Mouse (Mus musculus) thymus, postnatal 25 days (tissue): Measurements from ENCODE around the gene Hist2h2ab.
A peak's percentile ranks its signal among the peaks of the same experiment; 100 is the strongest.
"Not testable (repeated sequence)": the region's sequence is repeated elsewhere in the genome, so short reads cannot be mapped to it uniquely, and the experiment has no call there.

ENCODE experiments used
- DNase-seq: peaks from one replicate; pipeline ENCODE4 v3.0.0; 2022

The Hist2h2ab gene

DNA sequence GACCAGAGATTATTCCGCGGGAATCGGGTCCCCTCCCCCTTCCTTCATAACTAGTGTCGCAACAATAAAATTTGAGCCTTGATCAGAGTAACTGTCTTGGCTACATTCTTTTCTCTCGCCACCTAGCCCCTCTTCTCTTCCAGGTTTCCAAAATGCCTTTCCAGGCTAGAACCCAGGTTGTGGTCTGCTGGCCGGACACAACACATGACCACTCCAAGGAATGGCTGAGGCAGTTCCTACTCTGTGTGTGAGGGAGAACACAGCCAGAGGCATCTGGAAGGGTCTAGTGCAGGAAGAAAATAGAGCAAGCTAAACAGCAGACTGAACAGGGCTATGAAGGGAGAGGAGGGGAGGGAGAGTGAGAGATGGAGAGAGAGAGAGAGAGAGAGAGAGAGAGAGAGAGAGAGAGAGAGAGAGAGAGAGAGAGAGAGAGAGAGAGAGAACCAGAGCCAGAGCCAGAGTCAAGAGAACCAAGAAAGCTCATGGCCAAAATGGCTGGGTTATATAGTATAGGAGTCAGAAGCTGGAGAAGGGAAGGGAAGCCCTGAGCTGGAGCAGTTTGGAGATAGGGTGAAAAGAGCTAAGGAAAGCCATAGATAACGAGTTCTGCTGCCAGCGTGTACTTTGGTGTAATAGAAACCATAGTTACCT, 20.9 kb upstream of the Hist2h2ab start:
- DNase-seq, result not testable (repeated sequence)

DNA sequence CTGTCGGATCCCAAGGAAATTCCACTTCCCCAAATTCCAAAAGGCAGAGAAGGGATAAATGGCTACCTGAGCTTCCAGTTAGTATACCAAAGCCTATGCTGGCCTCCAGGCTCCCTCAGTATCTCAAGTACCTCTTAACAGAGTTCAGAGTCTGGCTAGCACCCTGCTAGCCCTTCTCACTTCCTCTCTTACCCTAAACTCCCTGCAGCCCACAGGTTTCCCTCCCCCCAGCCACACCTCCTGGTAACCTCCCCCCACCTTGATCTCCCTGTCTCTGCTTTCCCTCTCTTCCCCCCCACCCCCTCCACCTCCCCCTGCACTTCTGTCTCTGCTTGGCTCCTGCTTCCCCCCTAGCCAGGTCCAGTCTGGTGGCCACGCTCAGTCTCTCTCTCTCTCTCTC, 19.9 kb upstream of the Hist2h2ab start:
- DNase-seq, result no peak

DNA sequence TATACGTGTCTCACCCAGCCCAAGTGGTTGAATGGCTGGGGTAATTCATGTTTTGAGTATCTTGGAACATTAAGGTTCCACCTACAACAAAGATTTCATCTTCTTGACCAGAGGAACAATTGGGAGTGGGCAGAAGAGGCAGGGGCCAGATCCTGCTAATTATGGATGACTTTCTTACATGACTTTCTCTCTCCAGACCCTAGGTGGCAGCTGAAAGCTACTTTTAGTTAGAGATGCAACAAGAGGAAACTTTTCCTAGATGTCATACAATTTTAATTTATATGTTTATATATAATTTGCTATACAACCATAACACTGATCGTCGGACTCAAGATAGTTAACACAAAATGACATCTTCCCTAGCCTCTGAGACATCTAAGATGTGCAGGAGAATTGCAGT, 11.8 kb upstream of the Hist2h2ab start:
- no peak for DNase-seq

DNA sequence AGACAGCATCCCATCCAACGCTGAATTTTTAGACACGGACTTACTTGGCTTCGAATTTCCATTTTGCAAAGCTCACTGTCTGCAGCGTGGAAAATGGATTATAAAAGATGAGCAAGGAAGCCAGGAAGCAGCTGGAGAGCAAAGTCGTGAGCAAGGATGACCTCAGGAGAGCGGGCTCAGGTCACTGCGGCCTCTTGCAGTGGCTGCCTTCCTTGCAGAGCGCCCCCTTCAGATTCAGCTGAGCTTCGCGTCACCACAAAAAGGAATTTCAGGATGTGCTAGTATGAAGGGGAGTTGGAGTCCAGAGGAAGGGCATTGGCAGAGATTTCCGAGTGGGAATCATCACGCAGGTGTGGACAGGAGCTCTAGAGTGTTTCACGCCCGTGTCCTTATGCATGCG, 10.4 kb upstream of the Hist2h2ab start:
- DNase-seq, result no peak

DNA sequence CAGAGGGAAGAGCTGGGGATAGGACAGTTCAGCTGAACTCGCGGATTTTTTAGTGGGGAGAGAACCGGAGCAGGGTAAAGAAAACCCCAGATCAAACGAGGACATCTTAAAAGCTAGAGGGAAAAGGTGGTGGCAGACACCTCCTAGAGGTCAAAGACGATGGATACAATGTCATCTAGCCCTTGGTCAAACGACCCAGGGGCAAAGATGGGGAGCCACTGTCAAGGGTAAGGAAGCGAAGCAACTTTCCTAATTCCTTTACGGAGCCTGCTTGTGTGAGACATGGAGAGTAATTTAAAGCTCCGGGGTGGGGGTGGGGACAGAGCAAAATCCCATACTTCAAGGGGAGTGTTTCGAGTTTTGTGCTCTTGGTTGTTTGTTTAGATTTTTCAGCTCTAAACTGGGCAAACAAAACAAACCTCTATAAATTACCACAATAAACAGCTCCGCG, 449 bp upstream of the Hist2h2ab start:
- DNase-seq, result peak; percentile 59

DNA sequence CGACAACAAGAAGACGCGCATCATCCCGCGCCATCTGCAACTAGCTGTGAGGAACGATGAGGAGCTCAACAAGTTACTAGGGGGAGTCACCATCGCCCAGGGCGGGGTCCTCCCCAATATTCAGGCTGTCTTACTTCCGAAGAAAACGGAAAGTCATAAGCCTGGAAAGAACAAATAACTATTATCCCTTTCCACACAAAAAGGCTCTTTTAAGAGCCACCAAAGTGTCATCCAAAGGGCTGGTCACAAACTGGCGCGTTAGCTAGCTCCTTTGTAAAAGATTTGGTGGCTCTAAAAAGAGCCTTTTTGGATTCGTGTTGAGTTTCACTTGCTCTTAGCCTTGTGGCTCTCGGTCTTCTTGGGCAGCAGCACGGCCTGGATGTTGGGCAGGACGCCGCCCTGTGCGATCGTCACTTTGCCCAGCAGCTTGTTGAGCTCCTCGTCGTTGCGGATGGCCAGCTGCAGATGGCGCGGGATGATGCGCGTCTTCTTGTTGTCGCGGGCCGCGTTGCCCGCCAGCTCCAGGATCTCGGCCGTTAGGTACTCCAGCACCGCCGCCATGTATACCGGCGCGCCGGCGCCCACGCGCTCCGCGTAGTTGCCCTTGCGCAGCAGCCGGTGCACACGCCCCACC, 583 bp downstream of the Hist2h2ab start:
- not testable (repeated sequence) for DNase-seq

DNA sequence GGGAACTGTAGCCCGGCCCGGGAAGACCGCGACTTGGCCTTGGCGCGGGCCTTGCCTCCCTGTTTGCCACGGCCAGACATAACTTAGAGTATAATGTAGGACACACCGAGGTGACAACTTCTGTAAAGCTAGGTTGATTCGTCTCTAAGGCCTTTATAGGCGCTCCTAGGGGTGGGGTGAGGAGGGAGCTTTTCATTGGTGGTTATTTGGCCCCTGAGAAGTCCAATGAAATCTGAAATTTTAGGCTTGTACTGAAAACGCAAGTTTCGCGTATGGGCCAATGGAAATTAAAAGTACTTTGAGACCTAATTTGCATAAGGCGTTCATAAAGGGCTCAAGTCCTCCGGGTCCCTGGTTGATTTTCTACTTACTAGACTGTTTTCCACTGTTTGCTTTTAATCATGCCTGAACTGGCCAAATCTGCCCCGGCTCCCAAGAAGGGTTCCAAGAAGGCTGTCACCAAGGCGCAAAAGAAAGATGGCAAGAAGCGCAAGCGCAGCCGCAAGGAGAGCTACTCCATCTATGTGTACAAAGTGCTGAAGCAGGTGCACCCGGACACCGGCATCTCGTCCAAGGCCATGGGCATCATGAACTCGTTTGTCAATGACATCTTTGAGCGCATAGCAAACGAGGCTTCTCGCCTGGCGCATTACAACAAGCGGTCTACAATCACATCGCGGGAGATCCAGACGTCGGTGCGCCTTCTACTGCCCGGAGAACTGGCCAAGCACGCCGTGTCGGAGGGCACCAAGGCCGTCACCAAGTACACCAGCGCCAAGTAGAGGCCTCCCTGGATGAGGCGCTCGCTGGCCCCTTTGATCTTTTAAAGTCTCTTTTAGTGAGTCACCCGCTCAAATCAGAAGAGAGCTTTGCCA, 1.3 kb downstream of the Hist2h2ab start, which contains the start of the genes Hist2h2ac and Hist2h2be:
Gene Hist2h2ac, minus strand, starts transcription at position 116 of the 875 bp plus-strand sequence.
Gene Hist2h2be, plus strand, starts transcription at position 355 of the 875 bp plus-strand sequence.
- peak; percentile 91 for DNase-seq

DNA sequence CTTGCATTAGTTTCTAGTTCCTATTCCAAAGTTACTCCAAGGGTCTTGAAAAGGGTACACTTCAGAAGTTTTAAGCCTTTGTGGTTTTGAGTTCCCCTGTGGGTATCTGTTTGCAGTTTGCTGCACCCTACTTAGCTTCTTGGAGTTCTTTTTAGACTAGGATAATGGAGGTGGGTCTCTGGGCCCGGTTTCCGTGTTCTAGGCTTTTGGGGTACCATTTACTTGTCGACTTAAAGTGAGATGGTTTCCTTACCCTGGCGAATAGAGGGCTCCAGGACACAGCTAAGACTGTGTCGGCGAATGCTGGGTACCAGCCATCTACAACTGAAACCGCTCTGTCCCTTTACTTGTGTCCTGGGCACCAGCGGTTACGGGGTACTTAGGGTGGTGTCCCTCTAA, 2.0 kb downstream of the Hist2h2ab start:
- DNase-seq, result peak; percentile 63

DNA sequence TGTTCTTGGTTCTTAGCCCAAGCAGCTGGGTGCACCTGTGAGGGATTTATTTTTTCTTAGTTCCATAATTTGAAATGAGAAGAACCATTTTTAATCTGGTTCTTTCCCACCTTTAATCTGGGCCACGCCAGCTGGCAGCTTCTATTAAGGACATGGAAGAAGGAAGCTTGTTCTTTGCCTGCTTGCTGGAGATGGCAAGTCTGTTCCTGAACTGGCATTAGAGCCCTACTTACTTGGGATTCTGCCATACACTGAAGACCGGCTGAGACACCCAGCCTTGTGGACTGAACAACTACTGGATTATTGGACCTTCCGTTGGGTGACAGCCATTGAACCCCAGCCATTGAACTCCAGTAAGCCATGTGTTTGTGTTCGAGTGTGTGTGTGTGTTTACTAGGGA, 3.1 kb downstream of the Hist2h2ab start:
- DNase-seq, result no peak

DNA sequence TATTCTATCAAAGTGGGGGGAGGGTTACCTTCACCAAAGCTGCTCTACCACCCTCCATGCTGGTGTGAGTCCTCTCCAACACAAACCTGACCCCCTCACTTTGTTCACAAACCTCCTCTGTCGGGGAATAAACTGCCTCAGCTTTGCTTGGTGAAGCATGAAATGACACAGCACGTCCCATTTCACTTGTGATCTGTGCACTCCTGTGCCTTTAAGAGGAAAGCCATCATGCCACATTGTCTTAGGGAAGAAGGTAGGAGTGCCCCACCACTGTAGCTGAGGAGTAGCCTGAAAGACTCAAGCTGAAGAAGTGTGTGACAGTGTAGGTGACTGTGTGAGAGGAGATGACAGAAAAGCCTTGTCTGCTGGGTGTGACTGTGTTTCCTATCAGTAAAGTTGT, 5.8 kb downstream of the Hist2h2ab start:
- DNase-seq, result no peak

DNA sequence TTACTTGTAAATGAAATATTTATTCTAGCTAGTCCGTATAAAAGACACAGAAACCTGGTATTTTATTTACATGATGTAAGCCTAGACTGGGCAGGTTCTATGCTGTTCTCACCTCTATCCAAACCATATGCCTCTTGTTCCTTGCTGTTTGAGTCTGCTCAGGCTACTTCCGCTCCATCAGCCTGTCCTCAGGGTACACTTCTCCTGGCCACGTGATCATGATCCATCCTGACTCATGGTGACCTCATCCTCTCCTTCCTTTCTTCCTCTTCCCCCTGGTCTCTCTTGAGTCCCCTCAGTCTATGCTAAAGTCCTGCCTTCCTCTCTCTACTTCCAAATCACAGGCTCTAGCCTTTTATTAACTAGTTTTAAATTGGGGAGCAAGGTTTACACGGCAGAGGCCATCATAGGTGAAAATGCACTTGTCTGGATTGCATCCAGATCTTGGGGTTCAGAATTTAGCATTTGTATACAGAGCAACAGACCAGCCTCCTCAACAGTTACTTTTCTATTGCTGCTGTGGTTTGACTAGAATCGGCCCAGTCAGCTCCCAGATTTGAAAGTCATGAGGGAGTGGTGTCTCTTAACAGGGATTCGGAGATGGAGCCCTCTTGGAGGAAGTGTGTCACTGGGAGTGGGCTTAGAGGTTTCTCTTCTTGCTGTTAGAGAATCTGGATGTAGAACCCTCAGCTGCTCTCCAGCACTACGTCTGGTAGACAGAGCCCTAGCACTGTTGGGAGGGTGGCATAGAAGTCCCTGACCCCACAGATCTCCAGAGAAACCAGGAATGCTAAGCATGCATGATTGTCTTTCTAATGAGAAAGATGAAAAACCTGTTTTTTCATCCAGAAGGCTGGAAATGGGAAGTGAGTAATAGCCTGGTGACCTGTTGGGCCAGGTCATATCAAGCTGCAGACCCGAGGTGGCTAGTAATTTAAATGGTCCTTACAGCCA, 7.3 kb downstream of the Hist2h2ab start:
- DNase-seq, result no peak

DNA sequence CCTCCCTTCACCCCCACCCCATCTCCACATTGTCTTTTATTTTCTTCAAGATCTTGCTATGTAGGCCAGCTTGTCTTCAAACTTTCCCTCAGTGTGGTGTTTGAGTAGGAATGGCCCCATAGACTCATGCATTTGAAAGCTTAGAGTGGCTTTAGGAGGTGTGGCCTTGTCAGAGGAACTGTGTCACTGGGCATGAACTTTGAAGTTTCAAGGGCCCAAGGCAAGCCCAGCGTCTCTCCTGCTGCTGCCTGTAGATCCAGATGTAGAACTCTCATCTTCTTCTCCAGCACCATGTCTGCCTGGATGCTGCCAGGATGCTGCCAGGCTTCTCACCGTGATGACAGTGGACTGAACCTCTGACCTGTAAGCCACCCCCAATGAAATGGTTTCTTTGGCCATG, 9.2 kb downstream of the Hist2h2ab start:
- DNase-seq, result no peak

DNA sequence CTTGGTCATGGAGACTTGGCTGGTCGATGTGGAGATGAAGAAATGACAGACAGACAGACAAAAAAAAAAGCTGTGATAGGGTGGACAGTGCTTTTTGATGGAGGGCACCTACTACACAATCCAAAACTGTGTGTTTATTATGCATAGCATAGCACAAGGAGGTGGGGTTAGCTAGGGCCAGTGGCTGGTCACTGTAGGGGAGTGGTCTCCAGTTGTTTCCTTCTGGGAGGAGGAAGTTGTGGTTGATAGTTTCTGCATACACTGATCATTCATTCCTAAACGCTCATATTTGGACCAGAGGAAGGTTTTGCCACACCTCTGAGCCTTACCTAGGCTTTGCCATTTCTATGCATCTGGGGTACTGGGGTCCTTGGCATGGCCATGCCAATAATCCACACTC, 10.7 kb downstream of the Hist2h2ab start:
- no peak for DNase-seq

DNA sequence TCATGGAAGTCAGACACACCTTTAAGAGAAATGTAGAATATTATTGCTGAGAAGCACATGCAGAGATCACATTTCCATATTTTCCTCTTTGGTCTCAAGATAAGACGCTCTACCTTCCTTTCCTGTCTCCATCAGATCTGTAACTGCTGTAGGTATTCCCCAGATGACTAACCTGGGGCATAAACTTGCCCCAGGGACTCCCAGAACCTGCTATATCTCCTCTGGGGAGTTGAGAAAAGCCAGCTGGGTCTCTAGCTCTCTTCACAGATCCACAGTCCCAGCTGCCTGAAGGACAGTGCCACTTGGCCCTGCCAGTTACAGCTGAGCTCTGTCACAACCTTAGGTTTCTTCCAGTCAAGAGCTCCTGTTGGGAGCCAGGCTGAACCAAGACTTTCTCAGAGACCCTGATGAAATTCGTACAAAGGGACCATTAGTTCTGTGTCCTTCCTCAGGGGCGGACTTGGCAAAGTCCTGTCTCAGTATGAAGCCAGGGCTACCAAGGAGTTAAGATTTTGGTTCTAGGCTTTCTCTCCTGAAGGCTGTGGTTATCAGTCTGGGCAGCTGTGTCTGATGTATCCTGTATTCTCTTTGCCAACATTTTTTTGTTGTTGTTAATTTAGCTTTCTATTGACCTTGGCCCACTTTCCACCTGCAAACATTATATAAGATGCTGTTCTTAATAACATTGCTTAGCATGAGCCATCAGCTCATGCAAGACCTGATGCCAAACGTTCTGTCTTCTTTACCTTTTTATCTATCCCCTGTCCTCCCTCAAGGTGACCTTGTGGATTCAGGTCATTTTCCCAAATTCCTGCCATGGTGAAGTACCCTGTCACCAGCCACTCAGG, 11.5 kb downstream of the Hist2h2ab start:
- DNase-seq, result no peak

DNA sequence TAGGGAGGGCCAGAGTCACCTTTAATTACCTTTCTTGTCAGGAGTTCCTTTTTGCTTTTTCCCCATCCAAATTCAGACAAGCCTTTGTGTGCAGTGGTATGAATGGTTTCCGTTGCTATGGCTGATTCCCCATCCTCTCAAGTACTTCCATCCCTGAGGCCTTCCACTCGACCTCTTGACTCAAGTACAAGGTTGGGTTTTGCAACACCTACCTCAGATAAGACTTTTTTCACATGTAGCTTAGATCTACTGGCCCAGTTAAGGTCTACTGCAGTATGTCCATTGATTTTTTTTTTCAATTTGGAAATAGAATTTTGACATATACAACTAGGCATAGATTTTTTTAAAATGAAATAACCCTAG, 12.1 kb downstream of the Hist2h2ab start:
- no peak for DNase-seq

DNA sequence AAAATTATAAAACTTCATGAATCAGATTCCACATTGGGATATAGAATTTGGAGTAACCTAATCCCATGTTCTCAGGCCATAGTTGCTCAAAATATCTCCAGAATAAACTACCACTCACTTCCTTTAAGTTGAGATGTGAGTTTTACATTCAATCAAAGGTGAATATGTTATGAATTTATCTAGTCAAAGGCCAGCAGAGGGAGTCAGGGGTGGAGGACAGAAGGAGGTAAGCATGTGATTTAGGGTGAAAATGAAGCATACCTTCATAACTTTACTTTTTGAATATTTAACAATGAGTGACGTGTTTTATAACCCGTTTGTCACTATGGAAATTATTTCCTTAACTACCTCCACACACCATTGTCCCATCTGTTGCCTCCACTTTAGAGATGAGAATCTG, 15.2 kb downstream of the Hist2h2ab start:
- DNase-seq, result no peak

DNA sequence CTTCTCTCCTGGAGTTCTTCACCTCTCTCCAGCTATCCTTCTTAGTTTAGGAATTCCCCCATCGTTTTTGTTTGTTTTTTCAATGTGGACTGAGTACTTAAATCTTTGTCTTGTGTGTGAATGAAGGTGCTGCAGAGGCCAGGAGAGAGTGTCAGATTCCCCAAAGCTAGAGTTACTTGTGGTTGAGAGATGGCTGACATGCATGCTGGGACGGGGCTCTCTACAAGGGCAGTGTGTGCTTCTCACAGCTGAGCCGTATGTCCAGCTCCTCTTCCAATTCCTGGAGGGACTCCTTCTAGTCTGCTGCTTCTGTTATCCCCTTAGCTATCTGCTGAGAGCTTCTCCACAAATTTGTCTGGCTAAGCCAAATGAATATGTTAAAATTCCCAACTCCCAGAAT, 16.2 kb downstream of the Hist2h2ab start:
- no peak for DNase-seq

DNA sequence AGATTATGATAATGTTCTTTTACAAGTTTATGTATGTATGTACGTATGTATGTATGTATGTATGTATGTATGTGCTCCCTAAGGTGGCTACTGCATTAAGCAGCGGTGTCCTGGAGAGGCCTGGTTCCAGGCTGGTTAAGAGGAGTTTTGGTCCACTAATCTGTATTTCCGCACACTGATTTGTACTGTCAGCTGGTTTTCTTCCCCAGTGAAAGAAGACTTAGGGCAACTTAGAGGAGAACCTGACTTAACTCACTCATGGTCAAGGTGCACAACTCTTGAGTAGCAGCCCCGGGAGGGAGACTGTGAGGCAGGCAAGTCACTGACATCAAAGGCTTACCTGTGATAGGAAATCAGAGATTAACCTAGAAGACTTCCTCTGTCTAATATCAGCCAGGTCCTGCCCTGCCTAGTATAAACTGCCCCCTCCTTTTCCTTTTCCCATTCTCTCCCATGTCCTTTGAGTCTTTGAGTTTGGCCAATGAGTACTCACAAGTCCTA, 17.2 kb downstream of the Hist2h2ab start:
- no peak for DNase-seq

DNA sequence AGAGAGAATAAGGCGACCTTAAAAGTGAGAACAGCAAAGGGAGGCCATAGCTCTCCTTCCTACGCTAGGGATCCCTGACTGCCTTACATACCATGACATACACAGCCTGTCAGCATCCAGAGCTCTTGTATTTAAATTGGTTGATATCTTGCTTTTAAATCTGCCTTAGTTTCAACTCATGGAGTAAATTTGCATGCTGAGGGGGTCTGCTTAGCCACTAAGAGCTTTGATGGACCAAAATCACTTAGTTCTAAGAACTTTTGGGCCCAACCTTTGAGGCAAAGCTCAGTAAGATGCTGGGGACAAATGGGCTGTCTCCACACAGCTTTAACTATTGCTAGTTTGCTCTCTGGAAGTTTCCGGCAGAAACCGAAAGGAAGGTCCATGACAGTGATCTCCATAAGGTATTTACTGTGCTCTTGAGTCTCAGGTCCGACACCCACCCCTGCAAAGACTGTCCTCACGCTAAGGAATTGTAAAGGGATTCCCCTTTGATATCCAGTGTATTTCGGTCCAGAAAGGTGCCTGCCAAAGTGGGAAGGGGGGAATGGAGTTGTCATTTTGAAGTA, 17.8 kb downstream of the Hist2h2ab start:
- no peak for DNase-seq

DNA sequence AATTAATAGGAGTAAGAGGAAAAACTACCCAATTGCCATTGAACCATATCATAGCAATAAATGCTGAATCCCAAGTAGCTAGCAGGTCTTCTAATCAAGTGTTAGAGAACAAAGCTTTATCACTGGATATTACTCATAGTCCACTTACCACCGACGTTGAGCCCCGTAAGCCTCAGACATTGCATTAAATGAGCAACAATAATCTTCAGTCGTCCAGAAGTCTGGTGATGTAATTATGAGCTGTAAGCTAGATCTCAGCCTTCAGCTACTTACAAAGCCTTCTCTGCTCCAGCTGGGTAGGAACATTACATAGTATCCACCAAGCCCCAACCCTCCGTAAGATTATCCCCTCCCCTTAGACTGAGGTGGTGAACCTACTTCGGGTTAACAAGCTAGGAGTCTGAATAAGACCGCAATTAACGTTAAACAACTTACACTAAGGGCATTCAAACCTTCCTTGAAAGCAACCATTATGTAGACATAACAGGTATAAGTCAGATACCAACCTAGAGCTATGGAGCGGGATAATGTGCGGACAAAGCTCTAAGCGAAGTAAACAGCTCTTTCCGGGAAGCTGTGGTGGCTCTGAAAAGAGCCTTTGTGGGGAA, 18.3 kb downstream of the Hist2h2ab start:
- DNase-seq, result no peak
